Mouse (Mus musculus): ENCODE results near the gene Fgfr2.

DNA sequence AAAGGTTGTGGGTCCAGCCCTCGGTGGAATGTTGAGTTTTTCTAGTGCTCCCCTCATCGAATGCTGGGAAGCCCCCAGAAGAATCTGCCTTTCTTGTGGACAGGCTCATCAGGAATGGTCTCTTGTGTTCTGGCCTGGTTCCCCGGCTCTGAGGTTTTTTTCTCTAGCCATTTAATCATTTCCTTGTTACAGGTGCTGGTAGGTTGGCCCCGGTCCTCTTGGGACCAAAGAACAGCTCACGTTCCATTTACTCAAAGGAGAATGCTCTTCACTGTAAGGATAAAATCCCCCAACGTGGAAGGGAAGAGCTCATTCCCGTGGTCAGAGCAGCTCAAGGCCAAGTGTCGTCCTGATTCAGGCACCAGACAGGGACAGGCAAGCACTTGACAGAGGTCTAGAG lies 113.5 kb downstream of the Fgfr2 start:
- TF ChIP-seq CTCF (IDR thresholded peaks at IDR 0.05; ENCODE audit: control insufficient read depth, insufficient read depth, insufficient replicate concordance, low read depth, low read length), result no peak
- no peak for TF ChIP-seq POLR2A (IDR thresholded peaks at IDR 0.05; ENCODE audit: control insufficient read depth, low read depth, low read length)
